Mouse (Mus musculus): ENCODE data around the gene Slc25a21. TPM values are rescaled to one million over a fixed set of nuclear protein-coding genes. Genes with fewer than 3 reads are reported as not detected.
A peak's percentile ranks its signal among the peaks of the same experiment; 100 is the strongest.

Gene Slc25a21
- total RNA-seq, 1 experiment from 2014 or later: 2.1 TPM

- DNase-seq: no peak
Measured at GRCm38 (mm10) chr12:56877796-56878195, 319.5 kb downstream of the Slc25a21 start.

DNA sequence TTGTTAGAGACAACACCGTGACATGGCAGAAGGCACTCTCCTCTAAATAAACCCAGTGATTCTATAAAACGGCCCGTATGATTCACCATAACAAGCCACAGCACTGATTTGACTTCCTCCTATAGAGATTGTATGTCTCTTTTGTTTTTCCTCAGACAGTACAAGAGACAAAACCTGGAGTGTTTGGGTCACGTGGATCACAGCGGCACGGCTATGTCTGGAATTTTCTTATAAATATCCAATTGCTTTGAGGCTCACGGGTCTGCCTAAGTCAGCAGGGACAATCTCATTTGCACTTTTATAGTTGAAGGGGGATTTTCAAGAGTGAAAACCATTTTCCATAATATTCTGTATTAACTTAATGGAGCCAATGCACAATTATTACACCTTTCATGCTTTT is 320.7 kb downstream of the Slc25a21 start:
- no peak for DNase-seq

- no peak for DNase-seq
Measured at GRCm38 (mm10) chr12:56873204-56873603, 324.1 kb downstream of the Slc25a21 start.

DNA sequence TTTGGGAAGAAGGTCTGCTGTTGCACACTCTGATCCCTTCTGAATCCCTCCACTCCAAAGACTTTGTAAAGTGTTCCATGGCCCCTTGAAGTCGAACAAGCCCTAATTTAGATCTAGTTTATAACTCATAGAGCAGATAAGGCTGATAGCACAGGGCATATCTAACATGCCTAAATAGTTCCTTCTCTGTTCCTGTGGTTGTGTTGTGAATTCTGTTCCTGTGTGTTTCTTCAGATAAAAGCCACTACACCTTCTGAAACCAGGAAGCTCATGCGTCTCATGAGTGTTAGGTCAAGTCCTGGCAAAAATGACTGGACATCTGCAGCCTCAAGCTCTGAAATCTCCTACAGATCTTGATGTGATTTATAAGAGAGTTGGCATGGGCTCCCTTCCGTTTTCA is 326.7 kb downstream of the Slc25a21 start:
- no peak for DNase-seq

DNA sequence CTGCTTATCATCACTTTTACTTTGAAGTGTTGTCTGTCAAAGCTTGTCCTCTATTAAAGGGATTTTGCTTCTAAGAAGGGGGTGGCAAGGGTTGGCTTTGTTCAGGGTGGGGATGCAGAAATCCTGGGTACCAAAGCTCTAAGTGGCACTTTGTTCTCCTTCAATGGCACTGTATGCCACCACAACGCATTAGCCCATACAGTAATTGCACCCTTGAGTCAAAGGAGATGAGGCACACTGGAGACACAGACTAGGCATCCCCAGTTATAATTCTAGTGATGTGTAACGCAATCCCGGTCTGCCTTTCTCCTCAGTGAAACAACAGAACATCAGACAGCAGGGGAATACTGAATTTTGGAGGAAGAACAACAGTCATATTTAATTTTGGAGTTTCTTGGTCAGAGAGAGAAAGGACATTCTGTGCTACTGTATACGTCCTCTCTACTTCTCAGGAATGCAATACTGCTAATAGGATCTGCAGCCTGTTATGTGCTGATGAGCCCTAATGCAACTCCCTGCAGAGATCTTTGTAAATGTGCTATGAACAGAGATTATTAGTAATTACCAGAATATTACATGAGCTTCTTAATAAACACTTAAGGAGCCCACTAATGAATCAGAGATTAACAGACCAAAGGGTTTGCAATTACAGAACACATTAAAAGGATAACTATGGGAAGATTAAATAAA is 333.3 kb downstream of the Slc25a21 start:
- DNase-seq: no peak

GRCm38 (mm10) chr12:56852679-56853078 is 344.6 kb downstream of the Slc25a21 start:
- DNase-seq: no peak

DNA sequence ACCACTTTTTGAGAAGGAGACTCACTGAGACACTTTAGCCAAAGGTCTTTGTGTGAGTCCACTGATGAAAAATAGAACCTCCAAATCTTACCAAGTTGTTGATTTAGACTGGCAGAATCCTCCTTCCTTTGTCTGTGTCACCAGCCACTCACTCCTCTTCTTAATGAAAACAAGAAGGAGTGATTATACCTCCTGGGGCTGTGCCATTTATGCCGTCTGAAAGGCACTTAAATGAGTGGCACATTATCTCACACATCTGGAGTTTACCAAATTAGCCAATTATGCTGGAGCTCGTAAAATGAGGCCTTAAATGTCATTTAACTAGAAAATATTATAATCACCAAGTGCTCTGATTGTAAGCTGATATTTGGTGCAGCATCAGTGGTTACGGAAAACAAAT is 345.8 kb downstream of the Slc25a21 start:
- no peak for DNase-seq

GRCm38 (mm10) chr12:56829945-56830344 is 367.3 kb downstream of the Slc25a21 start:
- DNase-seq: no peak

- no peak for DNase-seq
Measured at GRCm38 (mm10) chr12:56829455-56829883, 367.8 kb downstream of the Slc25a21 start.

DNA sequence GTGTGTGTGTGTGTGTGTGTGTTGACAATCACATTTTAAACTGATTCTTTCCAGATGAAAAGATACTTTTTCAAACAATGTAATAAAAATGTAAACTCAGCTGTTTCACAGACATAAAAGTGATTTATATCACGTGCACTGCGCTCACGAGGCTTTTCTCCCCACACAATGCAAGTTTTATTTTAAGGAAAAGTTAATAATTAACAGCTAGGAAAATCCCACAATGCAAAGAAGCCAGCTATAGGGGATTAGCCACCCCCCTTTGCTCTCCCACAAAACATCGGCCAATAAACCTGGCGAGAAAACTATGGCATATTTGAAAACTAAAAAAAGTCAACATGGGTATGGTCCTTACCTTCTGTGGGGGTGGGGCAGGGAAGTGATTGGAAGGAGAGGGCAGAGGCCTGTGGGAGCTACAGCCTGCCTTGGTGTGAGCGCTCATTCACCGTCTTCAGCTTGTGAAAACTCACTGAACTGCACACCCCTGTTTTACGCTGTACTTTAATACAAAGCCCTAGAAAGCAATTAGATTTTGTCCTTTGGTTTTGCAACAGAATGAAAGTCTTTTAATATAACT is 369.4 kb downstream of the Slc25a21 start:
- no peak for DNase-seq

DNA sequence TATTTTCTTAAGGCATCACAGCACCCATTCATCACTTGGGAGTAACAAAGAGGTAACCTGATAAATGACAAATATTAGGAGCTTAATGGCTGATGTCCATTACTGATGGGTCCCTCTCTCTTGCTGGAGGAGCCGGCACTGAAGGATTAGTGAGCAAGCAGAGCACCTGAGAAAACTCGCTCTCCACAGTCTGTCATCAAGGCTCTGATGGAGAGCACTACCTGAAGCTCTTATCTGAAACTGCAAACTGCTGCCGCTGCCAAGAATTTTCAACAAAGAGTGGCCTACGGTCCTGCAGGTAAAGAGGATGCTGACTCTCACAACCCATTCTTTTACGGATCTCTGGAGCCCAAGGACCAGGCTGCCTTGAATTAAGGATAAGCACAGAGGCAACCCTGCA is 372.6 kb downstream of the Slc25a21 start:
- DNase-seq: no peak

DNA sequence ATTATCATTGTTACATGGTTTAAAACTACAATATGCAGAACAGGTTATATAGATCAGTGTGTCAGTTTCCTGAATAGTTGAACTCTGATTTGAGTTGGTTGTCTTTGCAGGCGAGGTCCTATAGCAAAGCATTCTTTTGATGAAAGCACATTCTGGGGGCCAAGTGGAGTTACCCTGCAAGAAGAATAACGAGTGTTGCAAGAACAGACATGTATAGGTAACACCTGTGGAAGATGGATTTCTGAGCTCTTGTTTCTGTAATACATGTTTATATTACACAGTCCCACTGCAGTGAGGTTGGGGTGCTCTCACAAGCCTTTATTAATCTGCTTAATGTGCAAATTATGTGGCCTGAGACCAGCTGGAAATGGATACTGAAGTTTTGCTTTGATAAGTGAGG is 375.1 kb downstream of the Slc25a21 start:
- DNase-seq: no peak

DNA sequence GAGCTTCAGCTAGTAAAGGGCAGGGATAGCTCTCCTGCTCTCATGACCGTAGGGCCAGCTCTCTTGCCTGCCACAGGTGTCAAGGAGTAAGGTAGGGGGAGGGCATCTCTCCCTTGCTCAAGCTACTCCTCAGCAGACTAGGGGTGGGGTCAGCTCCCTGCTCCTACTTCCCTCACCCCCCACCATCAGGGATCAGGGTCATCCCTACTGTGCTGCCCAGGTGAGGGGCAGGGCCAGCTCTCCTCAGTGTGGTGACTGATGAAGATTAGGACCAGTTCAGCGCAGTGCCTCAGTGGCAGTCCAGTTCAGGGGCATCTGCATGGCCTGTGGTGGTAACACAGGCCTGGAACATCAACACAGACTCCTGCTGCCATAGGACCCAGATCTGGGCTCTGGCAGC is 376.7 kb downstream of the Slc25a21 start:
- no peak for DNase-seq

GRCm38 (mm10) chr12:56807483-56807882 is 389.8 kb downstream of the Slc25a21 start:
- DNase-seq: no peak

- DNase-seq: no peak
Measured at GRCm38 (mm10) chr12:56807078-56807477, 390.2 kb downstream of the Slc25a21 start.

DNA sequence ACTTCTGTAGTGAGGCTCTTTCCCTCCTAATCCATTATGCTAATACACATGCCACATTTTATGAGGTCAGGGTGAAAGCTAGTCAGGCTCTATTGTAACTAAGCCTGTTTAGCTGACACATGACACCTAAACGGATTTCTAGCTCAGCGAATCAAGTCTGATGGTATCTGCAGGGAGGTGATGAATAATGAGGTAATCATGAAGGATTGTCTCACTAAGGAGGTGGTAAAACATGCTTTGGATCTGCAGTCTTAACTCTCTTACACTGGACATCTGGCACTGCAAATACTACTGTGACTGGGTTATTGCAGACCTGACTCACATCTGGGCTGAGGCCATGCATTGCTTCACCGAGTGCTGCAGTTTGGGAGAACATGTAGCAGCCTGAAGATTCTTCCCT is 392.8 kb downstream of the Slc25a21 start:
- DNase-seq: no peak

DNA sequence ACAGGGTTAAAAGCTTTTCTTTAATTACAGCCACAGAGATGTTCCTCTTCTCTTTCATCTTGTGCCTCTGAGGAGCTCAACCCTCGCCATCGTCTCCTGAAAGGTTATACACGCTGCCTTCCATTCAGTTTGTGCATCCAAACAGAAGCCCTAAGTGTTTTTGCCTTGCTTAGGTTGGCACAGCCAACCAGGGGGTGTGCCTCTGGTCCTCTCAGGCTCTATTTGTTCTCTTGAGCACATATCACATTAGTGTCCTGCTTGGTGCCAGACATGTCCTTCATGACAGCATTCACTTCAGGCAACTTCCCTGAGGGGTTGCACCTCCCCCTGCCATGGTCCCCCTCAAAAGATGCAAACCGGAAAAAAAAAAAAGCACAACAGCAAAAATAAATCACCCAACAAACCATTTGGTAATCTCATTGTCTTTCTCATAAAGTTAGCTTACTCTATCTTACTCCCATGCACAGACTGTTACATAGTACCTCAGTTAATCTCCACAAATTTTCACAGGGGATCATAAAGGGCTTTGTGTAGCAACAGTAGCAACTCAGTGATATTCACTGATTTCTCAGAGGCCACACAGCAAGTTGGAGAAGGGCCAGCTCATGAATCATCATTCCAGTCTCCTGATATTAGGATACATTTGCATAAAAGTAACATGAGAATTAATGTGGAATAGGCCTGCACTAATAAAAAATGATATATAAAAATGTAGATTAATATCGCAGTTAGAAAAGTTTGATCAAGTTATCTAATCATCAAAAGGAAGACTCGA is 398.4 kb downstream of the Slc25a21 start:
- DNase-seq: peak; percentile 12

- DNase-seq: peak; percentile 5
Measured at GRCm38 (mm10) chr12:56789236-56789635, 408.0 kb downstream of the Slc25a21 start.

- no peak for DNase-seq
Measured at GRCm38 (mm10) chr12:56785250-56785649, 412.0 kb downstream of the Slc25a21 start.

GRCm38 (mm10) chr12:56781196-56781595 is 416.1 kb downstream of the Slc25a21 start:
- DNase-seq: no peak

- no peak for DNase-seq
Measured at GRCm38 (mm10) chr12:56779621-56780020, 417.7 kb downstream of the Slc25a21 start.

- DNase-seq: no peak
Measured at GRCm38 (mm10) chr12:56773941-56774340, 423.3 kb downstream of the Slc25a21 start.

- DNase-seq: no peak
Measured at GRCm38 (mm10) chr12:56769421-56769820, 427.9 kb downstream of the Slc25a21 start.
